Mouse (Mus musculus) heart, adult 2 months (tissue): ENCODE measurements around the gene Nod1. TPM values are rescaled to one million over a fixed set of nuclear protein-coding genes. Genes with fewer than 3 reads are reported as not detected.

Experiments
- DNase-seq, 2 experiments: peaks; one replicate each; pipeline ENCODE4 v3.0.0; 2021
- H3K27ac ChIP-seq: fragments of 200-600 bp; 2 replicates; pipeline ENCODE4 v1.8.1; 2022
- H3K27me3 ChIP-seq: fragments of 200-500 bp; 2 replicates; pipeline ENCODE4 v1.6.1; 2012; ENCODE audit warnings: mild to moderate bottlenecking, low read length, inconsistent platforms, mixed read lengths; ENCODE audit not compliant: control insufficient read depth, insufficient read depth
- H3K36me3 ChIP-seq: fragments of 200-500 bp; 2 replicates; pipeline ENCODE4 v1.6.1; 2012; ENCODE audit warnings: low read length, inconsistent platforms; ENCODE audit not compliant: control insufficient read depth, insufficient read depth
- H3K4me1 ChIP-seq: fragments of 200-500 bp; 2 replicates; pipeline ENCODE4 v1.6.1; 2011; ENCODE audit warnings: low read length; ENCODE audit not compliant: control insufficient read depth, insufficient read depth
- H3K4me3 ChIP-seq: fragments of 200-600 bp; 2 replicates; pipeline ENCODE4 v1.8.1; 2022
- H3K79me2 ChIP-seq: fragments of 200-500 bp; replicated peaks from 2 replicates; pipeline ENCODE4 v1.6.1; 2012; ENCODE audit warnings: mild to moderate bottlenecking, inconsistent platforms, low read length, moderate library complexity, mixed read lengths; ENCODE audit not compliant: control insufficient read depth, insufficient read depth
- H3K9ac ChIP-seq: fragments of 200-500 bp; 2 replicates; pipeline ENCODE4 v1.6.1; 2012; ENCODE audit warnings: low read depth, mild to moderate bottlenecking, control low read depth, inconsistent platforms, low read length, mixed read lengths
- CTCF ChIP-seq: fragments of 200-600 bp; IDR thresholded peaks from 2 replicates; pipeline ENCODE4 v1.8.1; 2022; ENCODE audit warnings: antibody characterized with exemption, mild to moderate bottlenecking, moderate library complexity
- EP300 ChIP-seq: fragments of 200-500 bp; IDR thresholded peaks from 2 replicates; pipeline ENCODE4 v1.6.1; 2011; ENCODE audit warnings: low read depth, low read length, control low read depth; ENCODE audit not compliant: insufficient read depth
- POLR2A ChIP-seq: fragments of 200-500 bp; IDR thresholded peaks from 2 replicates; pipeline ENCODE4 v1.6.1; 2011; ENCODE audit warnings: mild to moderate bottlenecking, low read depth, low read length, control low read depth; ENCODE audit not compliant: insufficient read depth
- WGBS: fragments of 180-500 bp; shearing (Covaris S2); methylation state at CpG from one replicate; pipeline ENCODE4 v1.1.7; 2018; 5-methylcytosine and 5-hydroxymethylcytosine counted together
- intact Hi-C: fragments of 180-260 bp; cut with DNase I; formaldehyde crosslinking; loops from one replicate; pipeline ENCODE4 v1.15.1; 2025
- polyA plus RNA-seq: library from polyadenylated mRNA; depleted of rRNA; stranded (reverse); fragments of >200 nt; gene quantifications from 2 replicates; pipeline ENCODE4 v1.2.3, GENCODE M21; 2012; rRNA removed
- total RNA-seq, 2 experiments: library from RNA; stranded (reverse); gene quantifications; 2 replicates each; pipeline ENCODE4 v1.2.3; 2021

The Nod1 gene
- total and polyA plus RNA-seq, 3 experiments, result 17.3 to 23.6 (median 18.6) TPM

DNA sequence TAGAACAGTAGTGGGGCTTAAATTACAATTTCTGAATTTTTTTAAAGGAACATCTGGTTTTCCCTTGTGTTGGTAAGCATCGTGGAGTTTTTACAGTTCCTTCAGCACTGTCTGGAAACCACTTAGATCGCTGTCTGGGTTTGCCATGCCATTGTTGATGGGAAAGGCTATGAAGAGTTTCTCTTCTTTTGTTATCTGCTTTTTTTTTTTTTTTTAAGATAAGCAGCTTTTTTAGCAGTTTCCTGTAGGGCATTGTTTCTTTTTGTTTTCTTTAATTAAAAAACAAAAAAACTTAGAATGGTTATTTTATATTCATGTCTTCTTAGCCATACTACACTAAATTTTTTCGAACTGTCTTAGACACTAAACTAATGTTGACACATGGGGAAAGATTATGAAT, 94.8 kb downstream of the Nod1 start:
- TF ChIP-seq EP300, result no peak
- no peak for TF ChIP-seq POLR2A
- no peak for TF ChIP-seq CTCF
- no peak overlapping the region for H3K4me3 ChIP-seq
- H3K79me2 ChIP-seq, result peaks cover 1% of the 10 kb centered on the region; the same call in 1 of the 2 replicates
- intact Hi-C loops, result no loop called here
- no peak overlapping the region for H3K9ac ChIP-seq
- no peak overlapping the region for H3K27ac ChIP-seq
- DNase-seq, result no peak
- WGBS, result 58% methylated on average over 3 of the region's 3 CpGs
- H3K36me3 ChIP-seq, result peaks cover 3% of the 10 kb centered on the region
- H3K4me1 ChIP-seq, result peaks cover 5% of the 10 kb centered on the region
- no peaks in the 10 kb centered on the region for H3K27me3 ChIP-seq

DNA sequence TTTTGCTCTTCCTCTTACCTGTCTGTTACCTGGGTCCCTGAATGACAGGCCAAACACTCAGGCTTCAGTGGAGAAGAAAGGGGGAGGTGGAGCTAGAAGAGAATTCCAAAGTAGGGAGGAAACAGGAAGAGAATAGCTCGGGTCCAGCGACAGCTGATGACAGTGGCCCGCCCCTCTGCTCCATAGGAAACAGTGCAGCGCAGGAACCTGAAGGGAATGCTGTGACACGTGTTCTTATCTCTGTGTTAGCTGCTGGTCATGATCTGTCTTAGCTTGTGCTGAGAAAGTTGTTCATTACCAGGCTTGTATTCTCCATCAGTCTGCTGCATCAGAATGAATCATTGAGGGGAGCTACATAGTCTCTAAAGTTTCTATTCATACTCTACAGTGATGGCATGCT, 95.6 kb downstream of the Nod1 start:
- no peak for DNase-seq

More for the DNA sequence above, 95.6 kb downstream of the Nod1 start:
- H3K36me3 ChIP-seq, result peaks cover 3% of the 10 kb centered on the region
- no peaks in the 10 kb centered on the region for H3K27me3 ChIP-seq
- TF ChIP-seq CTCF, result no peak
- 21% methylated on average over 5 of the region's 5 CpGs for WGBS
- H3K4me3 ChIP-seq, result no peak overlapping the region
- intact Hi-C loops, result no loop called here
- peaks cover 5% of the 10 kb centered on the region for H3K4me1 ChIP-seq
- no peak overlapping the region for H3K9ac ChIP-seq
- peaks cover 1% of the 10 kb centered on the region; the same call in 1 of the 2 replicates for H3K79me2 ChIP-seq
- no peak overlapping the region for H3K27ac ChIP-seq

Other genes starting within 250 kb of the Nod1 start
- gene Znrf2, start 155.7 kb downstream of the Nod1 start, total RNA-seq, result 10 to 100 TPM; 12.1 to 22.1 TPM
- 5.4 and 9.8 TPM in 2 replicates for gene Znrf2, start 155.7 kb downstream of the Nod1 start, polyA plus RNA-seq
- 10 to 100 TPM; 26.5 to 29.1 TPM for gene Ggct, start 20.3 kb upstream of the Nod1 start, total RNA-seq
- gene Ggct, start 20.3 kb upstream of the Nod1 start, polyA plus RNA-seq, result 6.8 and 7.8 TPM in 2 replicates
- gene Gars, start 65.4 kb upstream of the Nod1 start, total RNA-seq, result 10 to 100 TPM; 55.1 to 60.4 TPM
- 26.7 and 44.5 TPM in 2 replicates for gene Gars, start 65.4 kb upstream of the Nod1 start, polyA plus RNA-seq
- 10 to 100 TPM; 18.2 to 19.8 TPM for gene Crhr2, start 160.4 kb upstream of the Nod1 start, total RNA-seq
- 51.7 and 70.8 TPM in 2 replicates for gene Crhr2, start 160.4 kb upstream of the Nod1 start, polyA plus RNA-seq
- 10 to 100 TPM; 19.9 to 72.0 TPM for gene Inmt, start 202.4 kb upstream of the Nod1 start, total RNA-seq
- 9.7 and 19.2 TPM in 2 replicates for gene Inmt, start 202.4 kb upstream of the Nod1 start, polyA plus RNA-seq
- 1 to 10 TPM; 5.0 to 5.2 TPM for gene Mindy4, start 230.8 kb upstream of the Nod1 start, total RNA-seq
- 4.3 and 7.4 TPM in 2 replicates for gene Mindy4, start 230.8 kb upstream of the Nod1 start, polyA plus RNA-seq